Mouse (Mus musculus) Patski (cell line): ENCODE data around the gene 1700019D03Rik. TPM values are rescaled to one million over a fixed set of nuclear protein-coding genes. Genes with fewer than 3 reads are reported as not detected.

Experiments
- ATAC-seq: fragments of 100-300 bp; one replicate; pipeline ENCODE4 v1.8.0; 2021
- CTCF ChIA-PET: fragments of 350-600 bp; sonication (Branson Sonifier 250); formaldehyde crosslinking; loops from one replicate; lab custom pipeline; 2022; ENCODE audit warnings: inconsistent platforms; lab: Charles Lee
- POLR2A ChIA-PET: fragments of 350-600 bp; sonication (Branson Sonifier 250); formaldehyde crosslinking; loops from one replicate; lab custom pipeline; 2022; ENCODE audit warnings: antibody characterized with exemption, inconsistent platforms; lab: Charles Lee
- DNase-seq: peaks from one replicate; pipeline ENCODE4 v3.0.0-alpha.2; 2011; ENCODE audit warnings: low read depth, low spot score
- H3K27me3 ChIP-seq: fragments of 371-371 bp; one replicate; pipeline ENCODE4 v1.5.1; 2021
- CTCF ChIP-seq: fragments of 100-300 bp; IDR thresholded peaks from one replicate; pipeline ENCODE4 v1.5.1; 2021
- in situ Hi-C: fragments of 300-500 bp; cut with MboI; formaldehyde crosslinking; loops from 3 replicates; pipeline ENCODE4 v1.11.1; 2018; ENCODE audit warnings: low pct_unique_long_range_greater_than_20kb, mixed read lengths
- polyA plus RNA-seq: library from polyadenylated mRNA; unstranded; gene quantifications from one replicate; pipeline ENCODE4 v1.2.3, GENCODE M21; 2021

The 1700019D03Rik gene
- polyA plus RNA-seq, result 0.12 TPM

GRCm38 (mm10) chr1:53020079-53020478, at the start of gene 1700019D03Rik:
Gene 1700019D03Rik, minus strand, starts transcription at chr1:53020179.
- no peak for ATAC-seq
- ChIA-PET POLR2A (no interaction called here), CTCF (no interaction called here)
- H3K27me3 ChIP-seq, result peaks cover 48% of the 10 kb centered on the region
- in situ Hi-C loops, result no loop called here
- no peak for TF ChIP-seq CTCF
- no peak for DNase-seq

DNA sequence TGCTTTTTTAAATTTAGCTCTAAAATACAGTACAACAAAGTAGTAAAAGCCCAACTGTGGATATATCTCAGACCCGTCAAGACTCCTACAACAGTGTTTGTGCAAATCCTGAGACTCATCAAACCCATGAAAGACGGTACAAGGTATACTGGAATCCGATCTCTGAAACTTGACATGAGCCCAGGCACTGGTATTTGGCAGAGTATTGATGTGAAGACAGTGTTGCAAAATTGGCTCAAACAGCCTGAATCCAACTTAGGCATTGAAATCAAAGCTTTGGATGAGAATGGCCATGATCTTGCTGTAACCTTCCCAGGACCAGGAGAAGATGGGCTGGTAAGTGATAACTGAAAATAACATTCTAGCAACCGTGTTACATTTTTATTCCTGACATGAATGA, 43.9 kb upstream of the 1700019D03Rik start:
- no peak for ATAC-seq
- no peak for TF ChIP-seq CTCF
- DNase-seq, result no peak
- H3K27me3 ChIP-seq, result peaks cover 78% of the 10 kb centered on the region
- in situ Hi-C loops, result loop anchor here (25.0 kb wide), 1 partner anchor 873 kb away; no protein-coding TSS in a partner anchor
- ChIA-PET POLR2A (no interaction called here), CTCF (no interaction called here)

DNA sequence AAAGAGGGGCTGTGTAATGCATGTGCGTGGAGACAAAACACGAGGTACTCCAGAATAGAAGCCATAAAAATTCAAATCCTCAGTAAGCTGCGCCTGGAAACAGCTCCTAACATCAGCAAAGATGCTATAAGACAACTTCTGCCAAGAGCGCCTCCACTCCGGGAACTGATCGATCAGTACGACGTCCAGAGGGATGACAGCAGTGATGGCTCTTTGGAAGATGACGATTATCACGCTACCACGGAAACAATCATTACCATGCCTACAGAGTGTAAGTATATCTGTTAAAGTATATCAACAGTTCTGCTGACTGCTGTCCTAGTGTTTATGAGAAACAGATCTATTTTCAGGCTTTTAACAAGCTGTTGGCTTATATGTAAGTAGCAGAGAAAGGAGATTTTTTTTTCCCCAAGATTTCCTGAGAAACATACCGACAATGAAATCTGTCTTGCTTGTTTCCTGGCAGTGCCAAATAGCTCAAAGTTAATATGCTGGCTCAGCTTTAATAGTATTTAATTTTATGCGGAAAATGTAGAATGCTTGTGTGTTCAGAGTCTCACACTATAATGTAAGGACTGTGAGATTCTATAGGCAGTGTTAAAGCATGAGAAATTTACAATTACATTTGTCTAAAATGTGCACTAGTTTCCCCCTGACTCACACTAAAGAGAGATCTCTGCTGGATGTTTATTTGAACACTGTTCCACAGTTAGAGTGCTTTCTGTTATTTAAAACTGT, 42.1 kb upstream of the 1700019D03Rik start:
- ATAC-seq (no peak), DNase-seq (no peak)
- ChIA-PET CTCF (no interaction called here), POLR2A (no interaction called here)
- H3K27me3 ChIP-seq, result peaks cover 69% of the 10 kb centered on the region
- in situ Hi-C loops, result loop anchor here (25.0 kb wide), 1 partner anchor 875 kb away; no protein-coding TSS in a partner anchor
- TF ChIP-seq CTCF, result no peak

GRCm38 (mm10) chr1:53061340-53061739, 41.4 kb upstream of the 1700019D03Rik start, which contains the start of gene Mstn:
Gene Mstn, plus strand, starts transcription at chr1:53061640.
- no peak for DNase-seq
- CTCF ChIA-PET, result interaction anchor here (0.7 kb wide), 2 partner anchors 113 to 652 kb away, joined by 3 read pairs; no protein-coding TSS in a partner anchor
- peaks cover 68% of the 10 kb centered on the region for H3K27me3 ChIP-seq
- POLR2A ChIA-PET, result no interaction called here
- in situ Hi-C loops, result loop anchor here (25.0 kb wide), 1 partner anchor 876 kb away; no protein-coding TSS in a partner anchor
- ATAC-seq, result no peak
- TF ChIP-seq CTCF, result no peak

DNA sequence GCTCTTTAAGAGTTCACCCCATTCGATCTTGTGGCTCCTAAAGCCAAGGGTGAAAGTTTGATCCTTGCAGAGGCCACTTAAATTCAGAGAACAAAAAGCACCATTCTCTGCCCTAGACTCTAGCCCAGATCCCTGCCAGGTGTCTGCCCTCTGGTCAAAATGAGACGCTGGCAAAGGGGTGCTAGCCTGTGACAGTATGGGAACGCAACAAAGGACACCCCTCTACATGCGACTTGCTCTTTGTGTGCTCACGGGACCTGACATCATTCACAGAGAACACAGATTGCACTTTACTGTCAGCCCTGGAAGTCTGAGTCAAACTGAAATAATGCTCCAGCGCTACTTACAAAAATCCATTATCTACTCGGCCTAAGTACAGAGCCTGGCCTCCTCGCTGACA, 40.5 kb upstream of the 1700019D03Rik start:
- no peak for TF ChIP-seq CTCF
- in situ Hi-C loops, result loop anchor here (25.0 kb wide), 1 partner anchor 877 kb away; no protein-coding TSS in a partner anchor
- no peak for ATAC-seq

DNA sequence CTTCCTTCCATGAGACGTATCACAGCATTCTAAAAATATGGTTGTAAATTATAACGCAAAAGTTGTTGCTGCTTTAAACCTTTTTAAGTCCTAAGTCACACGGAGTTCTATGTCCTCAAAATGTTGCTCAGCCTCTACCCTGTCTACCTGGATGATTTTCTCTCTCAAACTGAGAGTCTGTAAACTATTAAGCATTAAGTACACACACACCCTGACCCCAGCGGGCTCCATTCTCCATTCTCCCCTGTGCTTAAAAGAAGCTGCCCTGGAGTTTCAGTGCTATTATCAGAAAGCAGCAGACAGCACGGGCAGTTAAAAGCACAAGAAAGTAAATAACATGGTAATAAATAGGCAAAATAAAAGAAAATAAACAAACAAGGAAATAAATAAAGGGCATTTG, 39.1 kb upstream of the 1700019D03Rik start:
- in situ Hi-C loops, result loop anchor here (25.0 kb wide), 1 partner anchor 878 kb away; no protein-coding TSS in a partner anchor

More for the DNA sequence above, 40.5 kb upstream of the 1700019D03Rik start:
- CTCF ChIA-PET, result interaction anchor here (0.7 kb wide), 2 partner anchors 114 to 653 kb away, joined by 3 read pairs; no protein-coding TSS in a partner anchor
- POLR2A ChIA-PET, result interaction anchor here (0.5 kb wide), 1 partner anchor 9 kb away, joined by 3 read pairs; no protein-coding TSS in a partner anchor
- peaks cover 64% of the 10 kb centered on the region for H3K27me3 ChIP-seq
- no peak for DNase-seq

DNA sequence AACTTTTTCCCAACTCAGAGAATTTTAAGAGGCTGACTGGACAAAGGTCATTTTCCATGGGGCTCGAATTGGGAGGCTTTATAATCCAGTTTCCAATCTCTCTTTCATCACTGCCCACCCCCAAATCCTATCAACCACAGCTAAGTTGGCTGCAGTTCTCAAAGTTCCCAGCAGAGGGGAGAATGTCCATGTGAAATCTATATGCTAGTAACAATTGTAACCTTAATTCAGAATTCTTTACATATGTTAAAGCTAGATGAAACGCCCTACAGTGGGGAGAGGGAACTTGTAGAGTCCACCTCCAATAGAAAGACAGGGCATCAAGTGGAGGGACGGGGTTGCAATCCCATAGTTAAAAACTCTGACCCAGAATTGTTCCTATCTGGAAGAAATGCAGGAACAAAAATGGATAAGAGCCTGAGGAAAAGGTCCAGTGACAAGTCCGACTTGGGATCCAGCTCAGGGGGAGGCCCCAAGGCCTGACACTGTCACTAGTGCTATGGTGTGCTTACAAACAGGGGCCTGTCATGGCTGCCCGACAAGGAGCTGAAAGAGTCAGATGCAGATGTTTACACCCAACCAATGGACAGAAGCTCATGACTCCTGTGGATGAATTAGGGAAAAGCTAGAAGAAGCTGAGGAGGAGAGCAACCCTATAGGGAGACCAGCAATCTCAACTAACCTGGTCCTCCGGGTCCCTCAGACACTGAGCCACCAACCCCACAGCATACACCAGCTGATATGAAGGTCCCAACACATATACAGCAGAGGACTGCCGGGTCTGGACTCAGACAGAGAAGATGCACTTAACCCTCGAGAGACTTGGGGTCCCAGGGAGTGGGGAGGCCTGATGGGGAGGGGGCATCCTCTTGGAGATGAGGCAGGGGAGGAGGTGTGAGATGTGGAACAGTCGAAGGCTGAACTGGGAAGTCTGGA, 33.4 kb upstream of the 1700019D03Rik start:
- H3K27me3 ChIP-seq, result peaks cover 55% of the 10 kb centered on the region
- DNase-seq (no peak), ATAC-seq (no peak)
- ChIA-PET POLR2A (no interaction called here), CTCF (interaction anchor here (0.7 to 1.1 kb wide), 4 partner anchors 46 to 220 kb away, joined by 3 read pairs; no protein-coding TSS in a partner anchor)
- peak; percentile 79 for TF ChIP-seq CTCF
- in situ Hi-C loops, result loop anchor here (5.0 to 25.0 kb wide), 3 partner anchors 219 to 884 kb away; partner anchors contain the start of genes Asdurf, Asnsd1 and Gm28551

More for the DNA sequence above, 39.1 kb upstream of the 1700019D03Rik start:
- peaks cover 58% of the 10 kb centered on the region for H3K27me3 ChIP-seq
- ChIA-PET CTCF (no interaction called here), POLR2A (no interaction called here)
- ATAC-seq (no peak), DNase-seq (no peak)
- no peak for TF ChIP-seq CTCF

- POLR2A ChIA-PET, result no interaction called here
- ATAC-seq (no peak), DNase-seq (no peak)
- in situ Hi-C loops, result loop anchor here (5.0 to 25.0 kb wide), 3 partner anchors 222 to 887 kb away; partner anchors contain the start of genes Asdurf, Asnsd1 and Gm28551
- peaks cover 60% of the 10 kb centered on the region for H3K27me3 ChIP-seq
- CTCF ChIA-PET, result no interaction called here
- no peak for TF ChIP-seq CTCF
Observed at GRCm38 (mm10) chr1:53049763-53050427, 29.9 kb upstream of the 1700019D03Rik start.

DNA sequence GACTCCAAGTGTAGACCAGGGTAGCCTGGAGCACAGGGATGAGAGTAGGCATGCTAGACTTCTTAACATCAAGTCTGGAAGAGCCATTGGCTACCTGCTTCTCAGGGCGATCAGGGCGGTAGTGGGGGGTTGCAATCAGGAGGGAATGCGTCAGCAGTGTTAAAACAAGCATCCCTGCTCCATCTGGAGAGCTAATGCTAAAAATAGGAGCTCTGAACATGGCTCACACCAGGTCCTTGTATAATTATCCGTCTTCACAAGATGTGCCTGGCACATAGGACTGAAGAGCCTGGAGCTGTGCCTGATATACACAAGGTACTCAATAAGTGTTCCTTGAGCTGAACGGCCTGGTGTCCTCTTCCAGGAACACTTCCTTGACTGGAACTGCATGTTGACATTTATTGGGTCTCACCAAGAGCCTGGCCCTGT, 17.5 kb upstream of the 1700019D03Rik start:
- ATAC-seq (no peak), DNase-seq (no peak)
- in situ Hi-C loops, result no loop called here
- POLR2A ChIA-PET, result no interaction called here
- no peak for TF ChIP-seq CTCF
- peaks cover 33% of the 10 kb centered on the region for H3K27me3 ChIP-seq
- CTCF ChIA-PET, result no interaction called here
